Mouse (Mus musculus) lung, embryonic 14.5 days (tissue): ENCODE measurements at regions not wholly inside any gene's neighbourhood (a gene's known extent, or its start where the extent isn't known, plus 50 kb on each side); places are given as distances from the start of the nearest gene placed in this dataset.

ENCODE experiments used
- ATAC-seq: fragments of 200-750 bp; cut with Nextera tagmentation; 2 replicates; pipeline ENCODE4 v1.8.0; 2017; ENCODE audit warnings: mild to moderate bottlenecking, moderate TSS enrichment, moderate library complexity; ENCODE audit not compliant: insufficient read depth
- DNase-seq: peaks from one replicate; pipeline ENCODE4 v3.0.0-alpha.2; 2015
- H3K27ac ChIP-seq: fragments of 300-500 bp; sonication (generic); 2 replicates; pipeline ENCODE4 v1.5.1; 2014; ENCODE audit warnings: low read depth, mild to moderate bottlenecking, moderate library complexity
- H3K27me3 ChIP-seq: fragments of 300-500 bp; sonication (generic); 2 replicates; pipeline ENCODE4 v1.6.1; 2014; ENCODE audit warnings: low read length, control low read depth; ENCODE audit not compliant: insufficient read depth
- H3K36me3 ChIP-seq: fragments of 300-500 bp; sonication (generic); 2 replicates; pipeline ENCODE4 v1.6.1; 2014; ENCODE audit warnings: control low read depth; ENCODE audit not compliant: insufficient read depth
- H3K4me1 ChIP-seq: fragments of 300-500 bp; sonication (generic); 2 replicates; pipeline ENCODE4 v1.6.1; 2014; ENCODE audit warnings: antibody characterized with exemption, control low read depth; ENCODE audit not compliant: insufficient read depth
- H3K4me2 ChIP-seq: fragments of 300-500 bp; sonication (generic); 2 replicates; pipeline ENCODE4 v1.6.1; 2014; ENCODE audit warnings: mild to moderate bottlenecking
- H3K4me3 ChIP-seq: fragments of 300-500 bp; sonication (generic); 2 replicates; pipeline ENCODE4 v1.5.1; 2014; ENCODE audit warnings: low read depth, low read length
- H3K9ac ChIP-seq: fragments of 300-500 bp; sonication (generic); 2 replicates; pipeline ENCODE4 v1.6.1; 2014
- H3K9me3 ChIP-seq: fragments of 300-500 bp; sonication (generic); 2 replicates; pipeline ENCODE4 v1.6.1; 2016; ENCODE audit warnings: low read depth, low read length, control low read depth
- CTCF ChIP-seq: IDR thresholded peaks from 2 replicates; pipeline ENCODE4 v1.5.1; 2016; ENCODE audit warnings: antibody characterized with exemption, low read depth
- WGBS: fragments of 180-500 bp; shearing (Covaris S2); extraction: QIAGEN DNeasy Blood & Tissue Kit; methylation state at CpG from one replicate; pipeline ENCODE4 v1.1.7; 2014; 5-methylcytosine and 5-hydroxymethylcytosine counted together

- WGBS = 73% methylated on average over 8 of the region's 8 CpGs
- DNase-seq = no peak
- no peak for TF ChIP-seq CTCF
These were observed 117.7 kb upstream of the Tbca start for GRCm38 (mm10) chr13:94670961-94671360.

GRCm38 (mm10) chr13:94680492-94681168 lies 108.1 kb upstream of the Tbca start:
- Histone ChIP-seq H3K27ac (no peak overlapping the region), H3K4me1 (no peaks in the 10 kb centered on the region), H3K27me3 (no peaks in the 10 kb centered on the region), H3K9me3 (no peaks in the 10 kb centered on the region), H3K9ac (no peak overlapping the region), H3K4me3 (no peak overlapping the region), H3K4me2 (no peak overlapping the region), H3K36me3 (no peaks in the 10 kb centered on the region)
- no peak for TF ChIP-seq CTCF
- ATAC-seq = no peak
- 35% methylated on average over 17 of the region's 17 CpGs for WGBS
- no peak for DNase-seq

More at GRCm38 (mm10) chr13:94670961-94671360, 117.7 kb upstream of the Tbca start:
- H3K27me3 ChIP-seq = no peaks in the 10 kb centered on the region
- H3K36me3 ChIP-seq = no peaks in the 10 kb centered on the region
- no peak overlapping the region for H3K4me2 ChIP-seq
- no peaks in the 10 kb centered on the region for H3K4me1 ChIP-seq
- no peak for ATAC-seq
- no peaks in the 10 kb centered on the region for H3K9me3 ChIP-seq
- no peak overlapping the region for H3K9ac ChIP-seq
- H3K4me3 ChIP-seq = no peak overlapping the region
- no peak overlapping the region for H3K27ac ChIP-seq

- H3K9me3 ChIP-seq = no peaks in the 10 kb centered on the region
- H3K27ac ChIP-seq = no peak overlapping the region
- DNase-seq (no peak), ATAC-seq (no peak)
- H3K4me3 ChIP-seq = no peak overlapping the region
- no peak overlapping the region for H3K4me2 ChIP-seq
- no peaks in the 10 kb centered on the region for H3K27me3 ChIP-seq
- no peaks in the 10 kb centered on the region for H3K36me3 ChIP-seq
- 89% methylated on average over 13 of the region's 13 CpGs for WGBS
- TF ChIP-seq CTCF = no peak
- no peaks in the 10 kb centered on the region for H3K4me1 ChIP-seq
- no peak overlapping the region for H3K9ac ChIP-seq
These were observed 107.1 kb upstream of the Tbca start for GRCm38 (mm10) chr13:94681606-94682005.

- ATAC-seq (no peak), DNase-seq (no peak)
- no peak overlapping the region for H3K4me2 ChIP-seq
- no peaks in the 10 kb centered on the region for H3K27me3 ChIP-seq
- H3K27ac ChIP-seq = no peak overlapping the region
- TF ChIP-seq CTCF = no peak
- H3K4me1 ChIP-seq = no peaks in the 10 kb centered on the region
- H3K36me3 ChIP-seq = no peaks in the 10 kb centered on the region
- no peak overlapping the region for H3K4me3 ChIP-seq
- H3K9ac ChIP-seq = no peak overlapping the region
- WGBS = 61% methylated on average over 7 of the region's 7 CpGs
- no peaks in the 10 kb centered on the region for H3K9me3 ChIP-seq
These were observed 103.5 kb upstream of the Tbca start for GRCm38 (mm10) chr13:94685191-94685590.

GRCm38 (mm10) chr13:94687295-94687694 lies 101.4 kb upstream of the Tbca start:
- no peaks in the 10 kb centered on the region for H3K27me3 ChIP-seq
- H3K9me3 ChIP-seq = no peaks in the 10 kb centered on the region
- H3K9ac ChIP-seq = no peak overlapping the region
- H3K27ac ChIP-seq = no peak overlapping the region
- H3K4me2 ChIP-seq = no peak overlapping the region
- no peak overlapping the region for H3K4me3 ChIP-seq
- peak; percentile 4 for DNase-seq
- ATAC-seq = no peak
- TF ChIP-seq CTCF = no peak
- H3K4me1 ChIP-seq = no peaks in the 10 kb centered on the region
- H3K36me3 ChIP-seq = no peaks in the 10 kb centered on the region
- WGBS = 69% methylated on average over 5 of the region's 5 CpGs

- DNase-seq = peak; percentile 5
- WGBS = 3% methylated on average over 7 of the region's 7 CpGs
- TF ChIP-seq CTCF = no peak
These were observed 82.1 kb upstream of the Tbca start for GRCm38 (mm10) chr13:94706641-94707053.

GRCm38 (mm10) chr13:94707371-94708280 lies 81.1 kb upstream of the Tbca start:
- DNase-seq (peak; percentile 24), ATAC-seq (no peak)
- no peak overlapping the region for H3K9ac ChIP-seq
- H3K4me3 ChIP-seq = no peak overlapping the region
- H3K4me1 ChIP-seq = no peaks in the 10 kb centered on the region
- H3K9me3 ChIP-seq = no peaks in the 10 kb centered on the region
- TF ChIP-seq CTCF = no peak
- WGBS = 3% methylated on average over 32 of the region's 32 CpGs
- H3K4me2 ChIP-seq = no peak overlapping the region
- no peaks in the 10 kb centered on the region for H3K36me3 ChIP-seq
- peaks cover 98% of the 10 kb centered on the region for H3K27me3 ChIP-seq
- no peak overlapping the region for H3K27ac ChIP-seq

More at GRCm38 (mm10) chr13:94706641-94707053, 82.1 kb upstream of the Tbca start:
- Histone ChIP-seq H3K4me1 (0 out of 2 replicates have a peak, but pooled peaks cover 4% of the 10 kb centered on the region), H3K36me3 (no peaks in the 10 kb centered on the region), H3K9me3 (no peaks in the 10 kb centered on the region), H3K27me3 (peaks cover 98% of the 10 kb centered on the region), H3K4me3 (no peak overlapping the region), H3K27ac (no peak overlapping the region), H3K4me2 (no peak overlapping the region), H3K9ac (no peak overlapping the region)
- ATAC-seq = no peak
